Mouse (Mus musculus): ENCODE measurements at regions not wholly inside any gene's neighbourhood (a gene's known extent, or its start where the extent isn't known, plus 50 kb on each side); places are given as distances from the start of the nearest gene placed in this dataset.

DNA sequence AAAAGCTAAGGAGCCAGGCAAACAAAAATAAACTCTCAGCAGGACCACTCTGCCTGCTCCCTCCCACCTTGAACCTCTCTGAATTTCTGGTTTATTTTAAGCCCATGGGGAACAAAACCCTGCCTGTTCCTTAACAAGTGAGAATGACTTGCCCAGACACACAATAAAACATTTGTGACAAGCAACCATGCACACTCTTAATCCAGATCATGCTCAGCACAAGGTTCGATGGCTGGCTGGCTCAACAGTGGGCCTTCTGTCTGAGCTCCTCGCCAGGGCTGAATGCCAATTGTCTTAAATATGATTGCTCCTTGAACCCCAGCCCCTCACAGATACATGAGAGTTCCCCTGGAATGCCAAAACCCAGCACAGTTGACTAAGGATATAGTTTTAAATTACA lies 468.3 kb upstream of the Nrsn1 start:
- Histone ChIP-seq H3K36me3 (no peaks in the 10 kb centered on the region), H3K4me1 (peaks cover 5% of the 10 kb centered on the region; the same call in 1 of the 2 replicates), H3K4me3 (no peak overlapping the region), H3K27ac (no peak overlapping the region), H3K4me2 (no peak overlapping the region), H3K9ac (no peak overlapping the region), H3K27me3 (no peaks in the 10 kb centered on the region), H3K9me3 (no peaks in the 10 kb centered on the region)
- ATAC-seq (ENCODE audit: borderline replicate concordance, extremely low read depth, low FRiP score, low TSS enrichment) = peak; percentile 52; the same call in 1 of the 2 replicates
- WGBS = 28% methylated on average over 2 of the region's 2 CpGs

DNA sequence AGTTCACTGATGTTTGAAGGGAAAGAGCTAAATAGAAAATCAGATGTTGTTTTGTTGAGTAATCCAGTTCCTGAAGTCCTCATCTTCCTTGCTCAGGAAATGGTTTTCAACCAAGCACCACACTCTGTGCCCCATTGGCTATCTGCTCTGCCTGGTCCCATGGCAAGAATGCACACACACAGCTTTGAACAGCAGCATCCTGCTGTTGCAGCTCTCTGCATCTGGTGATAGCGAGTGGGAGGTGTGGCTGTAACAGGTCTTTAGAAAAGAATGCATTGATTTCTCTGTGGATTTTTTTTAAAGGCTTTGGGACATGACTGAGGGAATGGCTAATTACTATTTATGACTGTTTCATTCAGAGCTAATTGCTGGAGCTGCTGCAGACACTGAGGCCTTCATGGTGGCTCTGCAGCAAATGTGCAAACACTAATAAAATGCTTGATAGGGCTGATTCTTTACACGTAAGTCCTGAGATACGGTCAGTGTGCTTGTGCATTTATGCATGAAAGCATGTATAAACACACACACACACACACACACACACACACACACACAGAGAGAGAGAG lies 459.1 kb upstream of the Nrsn1 start:
- Histone ChIP-seq H3K4me2 (no peak overlapping the region), H3K27me3 (no peaks in the 10 kb centered on the region), H3K9me3 (no peaks in the 10 kb centered on the region), H3K9ac (no peak overlapping the region), H3K4me3 (no peak overlapping the region), H3K36me3 (no peaks in the 10 kb centered on the region), H3K27ac (no peak overlapping the region), H3K4me1 (0 out of 2 replicates have a peak, but pooled peaks cover 2% of the 10 kb centered on the region)
- 66% methylated on average over 3 of the region's 3 CpGs for WGBS
- ATAC-seq (ENCODE audit: borderline replicate concordance, extremely low read depth, low FRiP score, low TSS enrichment) = no peak

DNA sequence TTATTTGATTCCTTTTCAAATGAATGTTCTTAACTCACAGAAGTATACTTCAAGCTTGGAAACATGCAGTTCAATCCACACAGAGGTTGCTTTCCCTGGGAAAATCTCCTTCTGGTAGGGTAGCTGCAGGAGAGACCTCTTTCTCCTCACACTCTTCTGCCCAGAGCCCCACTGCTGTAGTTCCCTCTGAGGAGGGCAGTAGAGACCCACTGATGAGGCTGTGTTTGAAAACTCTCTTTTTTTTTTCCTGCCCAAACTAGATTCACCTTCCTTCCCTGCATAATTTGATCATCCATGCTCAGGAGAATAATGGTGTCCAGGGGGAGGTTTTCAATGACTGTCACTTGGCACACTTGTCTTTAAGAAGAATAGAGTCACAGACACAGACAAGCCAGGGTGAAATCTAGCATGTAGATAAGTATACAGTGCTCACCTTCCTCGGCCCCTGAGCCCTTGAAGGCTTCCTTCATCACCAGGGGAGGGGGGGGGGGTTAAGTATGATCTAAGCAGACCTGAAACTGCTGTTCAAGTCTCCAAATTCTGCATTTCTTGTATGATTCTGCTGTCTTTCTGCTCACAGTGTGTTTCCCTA lies 457.3 kb upstream of the Nrsn1 start:
- ATAC-seq (ENCODE audit: borderline replicate concordance, extremely low read depth, low FRiP score, low TSS enrichment) = no peak
- H3K9ac ChIP-seq = no peak overlapping the region

DNA sequence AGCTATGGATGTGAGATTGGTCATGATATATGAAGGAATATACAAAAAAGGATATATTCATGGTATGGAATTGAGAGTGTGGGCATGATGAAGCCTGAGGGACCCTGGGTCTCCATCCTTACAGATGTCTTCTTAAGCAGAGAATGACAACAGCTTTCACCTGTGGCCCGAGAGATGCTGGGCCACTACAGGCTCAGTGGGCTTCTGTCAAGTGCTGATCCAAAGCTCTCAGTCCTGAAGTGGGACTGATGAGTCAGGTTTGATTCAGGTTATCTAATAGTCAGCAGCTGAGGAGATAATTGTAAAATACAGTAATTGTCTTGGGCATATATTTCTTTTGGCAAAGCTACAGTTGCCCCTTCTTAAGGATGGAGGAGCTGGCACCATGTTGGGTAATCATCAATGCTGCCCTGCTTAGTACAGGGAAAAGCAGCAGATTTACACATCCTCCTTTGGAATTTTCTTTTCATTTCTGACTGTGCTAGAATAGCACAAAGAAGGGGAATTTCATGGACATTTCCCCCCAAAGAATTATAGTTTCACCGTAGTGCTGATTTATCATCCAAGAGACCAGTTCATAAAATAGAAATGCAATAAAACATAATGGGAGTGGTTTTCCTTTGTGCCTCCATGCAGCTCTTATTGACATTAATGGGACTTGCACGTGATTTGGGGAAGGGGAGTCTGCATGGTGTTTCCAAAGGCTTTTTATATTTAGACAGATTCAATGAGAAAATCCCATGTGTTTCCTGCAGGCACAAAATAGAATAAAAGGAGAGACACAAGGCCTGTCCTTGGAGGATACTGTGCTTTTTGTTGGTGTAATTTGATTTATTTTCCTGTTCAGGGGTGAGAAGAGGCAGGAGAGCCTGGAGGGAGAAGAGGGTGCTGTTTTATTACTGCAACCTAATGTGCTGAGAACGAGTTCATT lies 452.6 kb upstream of the Nrsn1 start:
- no peak overlapping the region for H3K4me3 ChIP-seq
- H3K4me2 ChIP-seq = no peak overlapping the region
- no peak overlapping the region for H3K27ac ChIP-seq
- H3K36me3 ChIP-seq = no peaks in the 10 kb centered on the region
- 62% methylated on average over 4 of the region's 4 CpGs for WGBS
- no peaks in the 10 kb centered on the region for H3K27me3 ChIP-seq
- ATAC-seq (ENCODE audit: borderline replicate concordance, extremely low read depth, low FRiP score, low TSS enrichment) = no peak
- H3K9ac ChIP-seq = no peak overlapping the region
- H3K9me3 ChIP-seq = no peaks in the 10 kb centered on the region
- H3K4me1 ChIP-seq = no peaks in the 10 kb centered on the region

More for the DNA sequence above, 457.3 kb upstream of the Nrsn1 start:
- H3K27me3 ChIP-seq = no peaks in the 10 kb centered on the region
- 0 out of 2 replicates have a peak, but pooled peaks cover 2% of the 10 kb centered on the region for H3K4me1 ChIP-seq
- H3K27ac ChIP-seq = no peak overlapping the region
- 25% methylated on average over 1 of the region's 1 CpGs for WGBS
- H3K36me3 ChIP-seq = no peaks in the 10 kb centered on the region
- no peaks in the 10 kb centered on the region for H3K9me3 ChIP-seq
- H3K4me2 ChIP-seq = no peak overlapping the region
- no peak overlapping the region for H3K4me3 ChIP-seq

DNA sequence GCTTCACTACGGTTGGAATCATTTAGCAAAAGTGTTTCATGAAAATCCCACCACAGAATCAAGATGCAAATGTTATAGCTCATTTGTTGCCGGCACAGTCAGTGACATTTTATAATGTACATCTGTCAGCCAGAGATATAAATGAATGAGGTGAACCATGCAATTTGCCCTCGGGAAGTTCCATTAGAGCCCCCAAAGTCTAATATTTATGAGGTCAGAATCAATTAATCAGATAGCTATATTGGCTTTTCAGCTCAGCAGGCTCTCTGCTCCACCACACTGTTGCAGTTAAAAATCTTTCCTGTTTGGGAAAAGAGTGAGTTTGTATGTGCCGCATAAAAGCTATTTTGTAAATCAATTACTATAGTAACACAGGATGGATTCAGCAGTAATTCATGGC lies 430.7 kb upstream of the Nrsn1 start:
- Histone ChIP-seq H3K9ac (no peak overlapping the region), H3K4me1 (no peaks in the 10 kb centered on the region), H3K4me3 (no peak overlapping the region), H3K36me3 (no peaks in the 10 kb centered on the region), H3K27ac (no peak overlapping the region), H3K9me3 (no peaks in the 10 kb centered on the region), H3K4me2 (no peak overlapping the region), H3K27me3 (no peaks in the 10 kb centered on the region)
- no peak for ATAC-seq (ENCODE audit: borderline replicate concordance, extremely low read depth, low FRiP score, low TSS enrichment)
- 45% methylated on average over 4 of the region's 4 CpGs for WGBS

DNA sequence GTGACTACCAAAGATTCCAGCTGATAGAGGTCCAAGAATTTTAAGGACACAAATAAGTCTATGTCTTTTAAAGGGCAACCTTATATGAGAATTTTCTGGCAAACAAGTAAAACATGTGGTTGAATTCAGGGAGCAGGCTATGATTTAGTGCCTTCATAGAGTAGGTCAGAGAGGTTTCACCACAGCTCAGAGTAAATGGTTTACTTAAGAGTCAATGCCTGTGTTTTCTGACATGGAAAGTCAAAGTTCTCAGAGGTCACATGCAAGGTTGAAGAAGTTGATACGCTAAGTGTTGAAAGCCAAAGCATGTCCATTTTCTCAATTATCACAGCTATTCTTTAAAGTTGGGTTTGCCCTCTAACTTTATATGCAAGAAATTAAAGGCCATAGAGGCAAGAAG lies 425.7 kb upstream of the Nrsn1 start:
- Histone ChIP-seq H3K9ac (no peak overlapping the region), H3K27me3 (no peaks in the 10 kb centered on the region), H3K4me1 (no peaks in the 10 kb centered on the region), H3K9me3 (no peaks in the 10 kb centered on the region), H3K36me3 (no peaks in the 10 kb centered on the region), H3K4me3 (no peak overlapping the region), H3K27ac (no peak overlapping the region), H3K4me2 (no peak overlapping the region)
- 86% methylated on average over 1 of the region's 1 CpGs for WGBS
- no peak for ATAC-seq (ENCODE audit: borderline replicate concordance, extremely low read depth, low FRiP score, low TSS enrichment)

DNA sequence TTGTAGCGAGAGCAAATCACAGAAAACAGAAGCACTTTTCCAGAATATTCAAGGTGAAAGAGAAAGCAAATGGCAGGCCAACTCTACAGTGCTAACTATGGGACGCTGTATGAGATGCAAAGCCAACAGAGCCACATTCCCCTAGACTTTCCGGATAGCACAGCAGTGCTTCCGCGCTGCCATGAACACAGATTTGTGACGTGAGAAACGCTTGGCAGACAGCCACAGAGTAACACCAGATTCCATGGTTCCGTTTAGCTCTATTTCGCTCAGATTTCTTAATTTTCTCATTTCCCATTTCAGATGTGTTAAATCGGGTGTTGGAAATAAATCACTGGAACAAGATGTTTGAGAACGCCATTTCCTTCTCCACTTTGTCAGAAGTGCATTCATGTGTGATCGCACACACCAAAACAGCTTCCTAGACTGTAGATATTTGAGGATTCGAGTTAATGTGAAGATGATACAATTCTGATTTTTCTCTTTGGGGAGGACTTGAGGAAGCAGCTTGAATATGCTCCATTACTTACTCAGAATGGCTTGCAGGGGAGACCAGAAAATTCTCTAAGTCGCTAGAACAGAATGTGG lies 424.8 kb upstream of the Nrsn1 start:
- Histone ChIP-seq H3K27ac (no peak overlapping the region), H3K9me3 (no peaks in the 10 kb centered on the region), H3K27me3 (no peaks in the 10 kb centered on the region), H3K4me1 (no peaks in the 10 kb centered on the region), H3K9ac (no peak overlapping the region), H3K36me3 (no peaks in the 10 kb centered on the region), H3K4me2 (peak overlapping the region; percentile 16; the same call in 1 of the 2 replicates), H3K4me3 (no peak overlapping the region)
- ATAC-seq (ENCODE audit: borderline replicate concordance, extremely low read depth, low FRiP score, low TSS enrichment) = no peak
- 59% methylated on average over 14 of the region's 14 CpGs for WGBS

DNA sequence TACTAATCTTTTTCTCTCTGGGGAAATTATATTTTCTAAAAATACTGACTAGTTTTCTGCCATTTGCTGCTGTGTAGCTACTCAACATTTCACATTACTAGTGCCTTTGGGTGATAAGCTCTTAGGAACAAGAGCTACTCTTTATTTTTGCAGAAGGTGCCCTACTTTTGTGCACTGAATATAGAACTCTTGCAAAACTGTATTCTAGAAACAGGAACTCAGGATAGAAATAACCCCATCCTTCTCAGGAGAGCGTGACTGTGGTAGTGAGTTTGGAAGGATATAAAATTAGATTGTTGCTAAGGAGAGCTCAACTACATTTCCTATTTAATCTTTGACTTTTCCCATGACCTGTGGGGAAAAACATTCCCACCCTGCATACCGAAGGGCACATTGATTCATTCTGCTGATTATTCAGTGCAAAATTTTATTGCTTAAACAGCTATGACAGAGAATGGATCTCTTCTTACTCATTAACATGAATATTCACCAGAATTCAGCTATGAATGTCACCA lies 408.0 kb upstream of the Nrsn1 start:
- Histone ChIP-seq H3K4me2 (no peak overlapping the region), H3K36me3 (no peaks in the 10 kb centered on the region), H3K27me3 (no peaks in the 10 kb centered on the region), H3K27ac (no peak overlapping the region), H3K4me3 (no peak overlapping the region), H3K9ac (no peak overlapping the region), H3K9me3 (no peaks in the 10 kb centered on the region), H3K4me1 (no peaks in the 10 kb centered on the region)
- no peak for ATAC-seq (ENCODE audit: borderline replicate concordance, extremely low read depth, low FRiP score, low TSS enrichment)
- 83% methylated on average over 2 of the region's 2 CpGs for WGBS

DNA sequence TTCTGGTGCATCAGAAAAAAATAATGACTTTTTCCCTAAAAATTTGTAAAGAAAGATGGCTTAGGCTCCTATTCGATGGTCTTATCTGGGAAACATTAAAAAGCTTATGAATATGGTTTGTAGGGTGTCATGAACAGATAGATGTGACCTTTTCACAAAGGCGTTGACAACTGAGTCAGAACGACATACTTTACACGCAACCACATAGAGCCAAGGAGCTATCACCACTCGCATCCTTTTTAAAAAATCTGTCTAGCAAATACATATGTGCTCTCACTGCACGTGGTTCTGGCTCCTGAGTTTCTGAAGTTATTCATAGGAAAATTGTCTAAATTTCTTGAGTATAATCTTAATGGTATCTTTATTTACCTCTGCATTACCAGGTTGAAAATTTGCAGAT lies 404.9 kb upstream of the Nrsn1 start:
- H3K36me3 ChIP-seq = no peaks in the 10 kb centered on the region
- H3K4me2 ChIP-seq = no peak overlapping the region
- no peaks in the 10 kb centered on the region for H3K9me3 ChIP-seq
- H3K9ac ChIP-seq = no peak overlapping the region
- H3K4me3 ChIP-seq = no peak overlapping the region
- H3K27me3 ChIP-seq = no peaks in the 10 kb centered on the region
- H3K27ac ChIP-seq = no peak overlapping the region
- ATAC-seq (ENCODE audit: borderline replicate concordance, extremely low read depth, low FRiP score, low TSS enrichment) = no peak
- 56% methylated on average over 6 of the region's 6 CpGs for WGBS
- H3K4me1 ChIP-seq = no peaks in the 10 kb centered on the region

DNA sequence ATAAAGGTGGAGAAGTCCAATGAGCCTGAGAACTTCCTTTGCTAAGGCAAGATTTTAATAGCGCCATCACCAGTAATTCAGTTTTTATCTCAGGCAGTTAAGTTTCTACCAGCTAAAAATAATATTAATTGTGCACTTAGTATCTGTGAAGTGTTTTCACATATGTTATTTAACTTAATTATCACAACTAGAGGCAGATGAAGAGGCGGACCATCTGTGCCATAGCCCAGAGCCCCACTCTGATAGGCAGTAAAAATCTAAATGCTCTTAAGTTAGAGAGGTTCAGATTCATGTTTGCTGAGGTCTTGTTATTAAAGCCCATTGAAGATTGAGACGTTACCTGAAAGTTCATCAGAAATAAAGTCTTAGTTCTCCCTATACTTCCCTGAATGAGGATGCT lies 395.7 kb upstream of the Nrsn1 start:
- Histone ChIP-seq H3K27ac (no peak overlapping the region), H3K4me3 (no peak overlapping the region), H3K27me3 (no peaks in the 10 kb centered on the region), H3K9me3 (no peaks in the 10 kb centered on the region), H3K4me2 (no peak overlapping the region), H3K36me3 (no peaks in the 10 kb centered on the region), H3K4me1 (no peaks in the 10 kb centered on the region), H3K9ac (no peak overlapping the region)
- 82% methylated on average over 3 of the region's 3 CpGs for WGBS
- ATAC-seq (ENCODE audit: borderline replicate concordance, extremely low read depth, low FRiP score, low TSS enrichment) = no peak

DNA sequence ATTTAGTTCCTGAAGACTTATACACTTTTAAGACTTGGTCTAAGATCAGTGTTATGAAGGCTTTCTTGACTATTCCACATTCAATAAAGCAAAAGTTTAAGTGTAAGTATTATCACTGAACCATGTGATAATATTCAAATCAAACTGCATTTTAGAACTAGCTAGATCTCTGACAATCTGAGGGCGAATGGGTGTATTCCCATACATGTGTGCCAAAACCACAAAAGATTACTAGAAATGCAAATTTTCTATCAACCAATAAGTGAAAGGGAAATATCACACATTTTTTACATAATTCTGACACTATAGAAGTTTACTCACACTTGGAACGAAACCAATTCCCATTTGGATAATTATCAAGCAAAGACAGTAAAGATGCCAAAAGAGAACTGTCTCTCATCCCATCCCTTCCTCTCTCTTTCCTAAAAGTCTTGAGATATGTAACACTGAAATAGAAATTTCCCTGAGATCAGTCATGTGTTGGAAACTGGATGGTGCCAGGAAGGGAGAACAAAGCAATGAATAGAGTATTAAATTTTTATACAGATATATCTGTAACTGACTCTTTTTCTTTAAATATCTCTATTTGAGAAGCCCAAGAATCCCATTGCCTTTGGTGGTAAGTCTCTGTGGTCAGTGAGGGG lies 394.8 kb upstream of the Nrsn1 start:
- Histone ChIP-seq H3K27ac (no peak overlapping the region), H3K4me3 (no peak overlapping the region), H3K4me2 (no peak overlapping the region), H3K4me1 (no peaks in the 10 kb centered on the region), H3K27me3 (no peaks in the 10 kb centered on the region), H3K36me3 (no peaks in the 10 kb centered on the region), H3K9ac (no peak overlapping the region), H3K9me3 (no peaks in the 10 kb centered on the region)
- ATAC-seq (ENCODE audit: borderline replicate concordance, extremely low read depth, low FRiP score, low TSS enrichment) = no peak
- 74% methylated on average over 2 of the region's 2 CpGs for WGBS

Measured in lung, embryonic 15.5 days (tissue).